Mouse (Mus musculus) stomach, postnatal 0 days (tissue): ENCODE results near the gene Cwc25.

Experiments
- CTCF ChIP-seq: IDR thresholded peaks from 2 replicates; pipeline ENCODE4 v1.5.1; 2016; ENCODE audit warnings: antibody characterized with exemption, low read depth, mild to moderate bottlenecking, moderate library complexity
- EP300 ChIP-seq: optimal IDR thresholded peaks from 2 replicates; pipeline ENCODE3; 2016; ENCODE audit warnings: antibody characterized with exemption

DNA sequence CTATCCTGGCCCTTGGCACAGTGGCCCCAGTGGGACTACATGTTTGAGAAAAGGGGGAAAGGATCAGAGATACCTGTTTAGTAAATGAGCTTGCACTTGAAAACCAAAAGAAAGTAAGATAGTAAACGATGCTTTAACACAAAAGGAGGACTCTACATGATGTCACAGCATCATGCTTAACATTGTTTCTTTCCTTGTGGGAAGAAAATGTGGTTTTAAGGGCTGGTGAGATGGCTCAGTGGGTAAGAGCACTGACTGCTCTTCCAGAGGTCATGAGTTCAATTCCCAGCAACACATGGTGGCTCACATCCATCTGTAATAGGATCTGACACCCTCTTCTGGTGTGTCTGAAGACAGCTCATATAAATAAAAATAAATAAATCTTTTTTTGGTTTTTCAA is 8.2 kb downstream of the Cwc25 start:
- no peak for TF ChIP-seq CTCF
- no peak for TF ChIP-seq EP300
